Mouse (Mus musculus): ENCODE data around the gene Ube2z. TPM values are rescaled to one million over a fixed set of nuclear protein-coding genes. Genes with fewer than 3 reads are reported as not detected.
A peak's percentile ranks its signal among the peaks of the same experiment; 100 is the strongest.

Ube2z gene
- polyA plus RNA-seq, 1 experiment from 2014 or later = 28.6 TPM

GRCm38 (mm10) chr11:96075509-96076220 lies 10.5 kb upstream of the Ube2z start, which contains the start of gene Atp5g1:
TSS of gene Atp5g1 (minus strand) at chr11:96075670.
- Histone ChIP-seq H3K9me3 (no peaks in the 10 kb centered on the region), H3K27me3 (ENCODE audit: insufficient read depth, poor library complexity, severe bottlenecking) (no peaks in the 10 kb centered on the region), H3K27ac (peak within 1 kb of the TSS; percentile 86), H3K4me3 (peak within 1 kb of the TSS; percentile 79), H3K36me3 (peaks cover 25% of the 10 kb centered on the region), H3K4me1 (replicated peaks) (peaks cover 23% of the 10 kb centered on the region)
- WGBS = under 1% methylated on average over 37 of the region's 37 CpGs
- DNase-seq (ENCODE audit: low spot score) = peak; percentile 99

GRCm38 (mm10) chr11:96075177-96075508 lies 10.0 kb upstream of the Ube2z start:
- no peak for DNase-seq (ENCODE audit: low spot score)
- Histone ChIP-seq H3K36me3 (peaks cover 30% of the 10 kb centered on the region), H3K27ac (peak overlapping the region; percentile 86), H3K4me1 (replicated peaks) (peaks cover 23% of the 10 kb centered on the region), H3K27me3 (ENCODE audit: insufficient read depth, poor library complexity, severe bottlenecking) (no peaks in the 10 kb centered on the region), H3K4me3 (peak overlapping the region; percentile 79), H3K9me3 (no peaks in the 10 kb centered on the region)
- WGBS = under 1% methylated on average over 15 of the region's 15 CpGs

GRCm38 (mm10) chr11:96074351-96075176 lies 9.4 kb upstream of the Ube2z start:
- H3K4me1 ChIP-seq (replicated peaks) = peaks cover 23% of the 10 kb centered on the region
- peak overlapping the region; percentile 86 for H3K27ac ChIP-seq
- H3K4me3 ChIP-seq = peak overlapping the region; percentile 79
- H3K9me3 ChIP-seq = no peaks in the 10 kb centered on the region
- peaks cover 35% of the 10 kb centered on the region for H3K36me3 ChIP-seq
- 33% methylated on average over 17 of the region's 17 CpGs for WGBS
- no peak for DNase-seq (ENCODE audit: low spot score)
- H3K27me3 ChIP-seq (ENCODE audit: insufficient read depth, poor library complexity, severe bottlenecking) = no peaks in the 10 kb centered on the region

GRCm38 (mm10) chr11:96073295-96073993 lies 8.3 kb upstream of the Ube2z start:
- WGBS = 88% methylated on average over 9 of the region's 9 CpGs
- H3K27me3 ChIP-seq (ENCODE audit: insufficient read depth, poor library complexity, severe bottlenecking) = no peaks in the 10 kb centered on the region
- H3K27ac ChIP-seq = no peak overlapping the region
- no peak for DNase-seq (ENCODE audit: low spot score)
- H3K4me1 ChIP-seq (replicated peaks) = peaks cover 23% of the 10 kb centered on the region
- H3K9me3 ChIP-seq = no peaks in the 10 kb centered on the region
- 0 out of 2 replicates have a peak overlapping the region, but pooled peaks have one; percentile 10 for H3K4me3 ChIP-seq
- H3K36me3 ChIP-seq = peaks cover 38% of the 10 kb centered on the region

- Histone ChIP-seq H3K27me3 (ENCODE audit: insufficient read depth, poor library complexity, severe bottlenecking) (no peaks in the 10 kb centered on the region), H3K4me1 (replicated peaks) (peaks cover 18% of the 10 kb centered on the region), H3K4me3 (no peak overlapping the region), H3K9me3 (no peaks in the 10 kb centered on the region), H3K36me3 (peaks cover 38% of the 10 kb centered on the region), H3K27ac (no peak overlapping the region)
- no peak for DNase-seq (ENCODE audit: low spot score)
- WGBS = 93% methylated on average over 1 of the region's 1 CpGs
Observed at GRCm38 (mm10) chr11:96071013-96071412, 5.8 kb upstream of the Ube2z start.

GRCm38 (mm10) chr11:96070353-96070752 lies 5.2 kb upstream of the Ube2z start:
- Histone ChIP-seq H3K9me3 (no peaks in the 10 kb centered on the region), H3K36me3 (peaks cover 38% of the 10 kb centered on the region), H3K27ac (no peak overlapping the region), H3K4me1 (replicated peaks) (peaks cover 24% of the 10 kb centered on the region), H3K27me3 (ENCODE audit: insufficient read depth, poor library complexity, severe bottlenecking) (no peaks in the 10 kb centered on the region), H3K4me3 (no peak overlapping the region)
- 94% methylated on average over 7 of the region's 7 CpGs for WGBS
- DNase-seq (ENCODE audit: low spot score) = no peak

- DNase-seq (ENCODE audit: low spot score) = no peak
- H3K27me3 ChIP-seq (ENCODE audit: insufficient read depth, poor library complexity, severe bottlenecking) = no peaks in the 10 kb centered on the region
- H3K4me1 ChIP-seq (replicated peaks) = peaks cover 18% of the 10 kb centered on the region
- H3K27ac ChIP-seq = no peak overlapping the region
- 77% methylated on average over 5 of the region's 5 CpGs for WGBS
- H3K36me3 ChIP-seq = peaks cover 31% of the 10 kb centered on the region
- no peaks in the 10 kb centered on the region for H3K9me3 ChIP-seq
- no peak overlapping the region for H3K4me3 ChIP-seq
Observed at GRCm38 (mm10) chr11:96068231-96068630, 3.0 kb upstream of the Ube2z start.

- Histone ChIP-seq H3K27ac (peak overlapping the region; percentile 97), H3K9me3 (no peaks in the 10 kb centered on the region), H3K36me3 (peaks cover 37% of the 10 kb centered on the region), H3K4me3 (peak overlapping the region; percentile 97), H3K27me3 (ENCODE audit: insufficient read depth, poor library complexity, severe bottlenecking) (no peaks in the 10 kb centered on the region), H3K4me1 (replicated peaks) (peaks cover 28% of the 10 kb centered on the region)
- WGBS = under 1% methylated on average over 63 of the region's 64 CpGs
- peak; percentile 56 for DNase-seq (ENCODE audit: low spot score)
Observed at GRCm38 (mm10) chr11:96064521-96065214, 520 bp downstream of the Ube2z start.

GRCm38 (mm10) chr11:96058309-96058708 lies 6.9 kb downstream of the Ube2z start:
- 94% methylated on average over 4 of the region's 4 CpGs for WGBS
- Histone ChIP-seq H3K4me3 (no peak overlapping the region), H3K4me1 (replicated peaks) (peaks cover 11% of the 10 kb centered on the region), H3K9me3 (no peaks in the 10 kb centered on the region), H3K27me3 (ENCODE audit: insufficient read depth, poor library complexity, severe bottlenecking) (no peaks in the 10 kb centered on the region), H3K27ac (no peak overlapping the region), H3K36me3 (peaks cover 97% of the 10 kb centered on the region)
- no peak for DNase-seq (ENCODE audit: low spot score)

- no peak for DNase-seq (ENCODE audit: low spot score)
- H3K27me3 ChIP-seq (ENCODE audit: insufficient read depth, poor library complexity, severe bottlenecking) = no peaks in the 10 kb centered on the region
- no peaks in the 10 kb centered on the region for H3K9me3 ChIP-seq
- peaks cover 97% of the 10 kb centered on the region for H3K36me3 ChIP-seq
- H3K4me1 ChIP-seq (replicated peaks) = no peaks in the 10 kb centered on the region
- H3K27ac ChIP-seq = no peak overlapping the region
- WGBS = 94% methylated on average over 3 of the region's 3 CpGs
- H3K4me3 ChIP-seq = no peak overlapping the region
Observed at GRCm38 (mm10) chr11:96050854-96051253, 14.3 kb downstream of the Ube2z start.

GRCm38 (mm10) chr11:96049939-96050338 lies 15.2 kb downstream of the Ube2z start:
- 80% methylated on average over 4 of the region's 4 CpGs for WGBS
- DNase-seq (ENCODE audit: low spot score) = no peak
- Histone ChIP-seq H3K9me3 (no peaks in the 10 kb centered on the region), H3K27ac (no peak overlapping the region), H3K27me3 (ENCODE audit: insufficient read depth, poor library complexity, severe bottlenecking) (no peaks in the 10 kb centered on the region), H3K36me3 (peaks cover 94% of the 10 kb centered on the region), H3K4me1 (replicated peaks) (no peaks in the 10 kb centered on the region), H3K4me3 (no peak overlapping the region)
